Mouse (Mus musculus): ENCODE measurements around the gene Ccdc6.
A peak's percentile ranks its signal among the peaks of the same experiment; 100 is the strongest.
"Not testable (repeated sequence)": the region's sequence is repeated elsewhere in the genome, so short reads cannot be mapped to it uniquely, and the experiment has no call there.

Ccdc6 gene

GRCm38 (mm10) chr10:70174494-70175190, 77.7 kb downstream of the Ccdc6 start:
- no peak for DNase-seq

DNA sequence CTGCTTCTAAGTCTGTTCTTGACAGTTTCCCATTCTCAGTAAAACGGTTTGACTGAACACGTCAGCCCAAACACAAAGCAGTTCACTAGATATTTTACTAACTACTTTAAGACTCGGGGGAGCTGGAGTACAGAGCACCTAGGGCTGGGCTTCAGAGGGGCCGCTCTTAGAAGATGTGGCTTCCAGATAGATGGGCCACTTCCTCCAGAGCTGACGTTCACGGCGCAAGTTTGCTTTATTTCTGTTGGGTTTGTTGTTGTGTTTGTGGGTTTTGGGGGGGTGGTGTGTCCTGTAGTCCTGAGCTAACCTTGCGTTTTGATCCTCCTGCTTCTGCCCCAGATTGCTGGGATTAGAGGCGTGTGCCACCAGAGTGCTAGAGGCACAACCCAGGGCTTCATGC, 83.8 kb downstream of the Ccdc6 start:
- DNase-seq, result no peak

DNA sequence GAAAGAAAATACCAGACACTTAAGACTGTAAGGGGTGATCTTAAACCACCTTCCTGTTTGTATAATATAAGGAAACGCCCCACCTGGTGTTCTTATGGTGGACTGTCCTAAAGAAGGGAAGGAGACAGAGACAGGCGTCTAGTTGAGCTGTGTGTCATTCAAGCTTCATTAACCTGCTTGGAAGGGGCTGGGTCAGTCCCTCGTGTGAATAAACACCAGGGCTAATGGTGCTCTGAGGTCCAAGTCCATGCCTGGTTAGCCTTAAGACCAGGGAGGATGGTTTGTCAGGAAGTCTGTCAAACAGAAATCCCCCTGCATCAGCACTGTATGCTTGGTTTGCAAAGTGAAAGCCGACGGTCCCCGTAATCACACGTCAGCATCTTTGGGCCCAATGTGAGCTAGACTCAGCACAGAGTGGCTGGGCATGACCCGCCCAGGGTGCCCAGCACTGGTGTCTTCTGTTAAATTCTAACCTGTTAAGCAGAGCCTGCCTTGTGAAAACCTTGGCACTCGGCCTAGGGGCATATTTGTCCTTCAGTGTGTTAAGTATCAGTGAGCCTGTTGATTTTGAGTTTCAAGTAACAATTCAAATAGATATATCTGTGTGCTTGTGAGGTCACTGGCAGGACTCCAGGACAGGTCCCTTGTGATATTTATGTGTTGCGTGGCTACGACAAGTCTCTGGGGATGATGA, 84.5 kb downstream of the Ccdc6 start:
- no peak for DNase-seq

DNA sequence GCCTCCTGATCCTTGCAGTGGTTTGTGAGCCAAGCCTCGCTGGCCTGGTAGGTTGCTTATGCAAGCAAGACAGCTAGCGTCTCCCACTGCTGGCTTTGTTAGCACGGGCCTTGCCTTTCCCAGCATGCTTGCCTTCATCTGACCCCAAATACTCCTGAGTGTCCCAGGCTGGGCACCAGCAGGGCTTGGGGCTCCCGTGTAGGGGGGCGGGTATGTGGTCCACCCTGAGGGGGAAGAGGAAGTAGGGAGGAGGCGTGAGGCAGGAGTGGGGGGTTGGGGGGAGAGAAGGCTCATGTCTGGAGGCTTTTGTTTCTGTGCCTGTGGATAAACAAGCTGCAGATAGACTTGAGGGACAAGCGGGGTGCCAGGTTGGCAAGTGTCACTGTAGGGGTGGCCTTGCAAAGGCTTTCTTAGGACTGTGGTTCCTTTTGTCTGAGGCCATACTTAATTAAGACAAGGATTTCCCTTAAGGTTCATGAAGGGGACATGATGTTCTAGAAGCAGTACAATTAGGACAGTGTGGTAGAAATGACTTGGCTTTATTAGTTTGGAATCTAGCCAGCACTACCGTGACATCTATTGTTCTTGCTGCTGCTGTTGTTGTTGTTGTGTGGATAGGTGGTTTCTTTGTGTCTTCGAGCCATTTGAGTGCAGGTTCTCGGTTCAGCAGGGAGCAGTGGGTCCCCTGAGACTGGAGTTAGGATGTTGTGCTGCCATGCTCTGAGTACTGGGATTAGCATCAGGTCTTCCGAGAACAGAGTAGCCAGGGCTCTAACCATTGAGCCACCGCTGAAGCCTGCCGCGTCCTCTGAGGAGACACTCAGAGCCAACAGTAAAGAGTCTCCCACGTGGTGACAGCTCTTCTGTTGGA, 86.5 kb downstream of the Ccdc6 start:
- DNase-seq, result no peak

DNA sequence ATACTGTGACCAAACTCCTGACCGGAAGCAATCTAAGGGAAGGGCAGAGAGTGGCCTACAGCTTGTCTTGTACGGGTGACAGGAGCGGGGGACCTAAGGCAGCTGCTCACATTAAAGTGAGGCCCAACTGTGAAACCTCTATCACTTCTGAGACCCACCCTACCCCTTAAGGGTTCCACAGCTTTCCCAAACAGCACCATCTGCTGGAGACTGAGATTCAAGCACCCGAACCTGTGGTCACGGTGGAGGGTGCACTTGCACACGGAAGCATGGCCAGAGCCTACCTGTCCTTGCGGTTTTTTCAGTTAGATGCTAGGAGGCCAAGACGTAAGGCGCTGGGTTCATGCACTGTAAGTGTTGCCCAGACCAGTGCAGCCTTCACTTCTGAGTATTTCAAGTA, 89.2 kb downstream of the Ccdc6 start:
- DNase-seq, result no peak

DNA sequence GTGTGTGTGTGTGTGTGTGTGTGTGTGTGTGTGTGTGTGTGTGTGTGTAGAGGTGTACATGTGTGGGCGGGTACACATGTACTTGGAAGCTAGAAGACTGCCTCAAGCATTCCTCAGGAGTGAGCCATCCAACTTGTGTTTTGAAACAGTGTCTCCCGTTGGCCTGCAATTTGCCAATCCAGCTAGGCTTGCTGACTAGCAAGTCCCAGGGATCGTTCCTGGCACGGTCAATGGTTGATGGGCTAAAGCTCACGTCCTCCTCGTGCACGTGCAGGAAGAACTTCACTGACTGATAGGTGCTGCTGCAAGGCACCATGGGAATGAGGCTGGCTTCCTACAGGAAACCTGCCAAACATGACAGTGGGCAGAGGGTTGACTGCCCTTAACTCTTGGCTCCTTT, 89.7 kb downstream of the Ccdc6 start:
- DNase-seq, result no peak

GRCm38 (mm10) chr10:70189864-70190263, 92.9 kb downstream of the Ccdc6 start:
- no peak for DNase-seq

DNA sequence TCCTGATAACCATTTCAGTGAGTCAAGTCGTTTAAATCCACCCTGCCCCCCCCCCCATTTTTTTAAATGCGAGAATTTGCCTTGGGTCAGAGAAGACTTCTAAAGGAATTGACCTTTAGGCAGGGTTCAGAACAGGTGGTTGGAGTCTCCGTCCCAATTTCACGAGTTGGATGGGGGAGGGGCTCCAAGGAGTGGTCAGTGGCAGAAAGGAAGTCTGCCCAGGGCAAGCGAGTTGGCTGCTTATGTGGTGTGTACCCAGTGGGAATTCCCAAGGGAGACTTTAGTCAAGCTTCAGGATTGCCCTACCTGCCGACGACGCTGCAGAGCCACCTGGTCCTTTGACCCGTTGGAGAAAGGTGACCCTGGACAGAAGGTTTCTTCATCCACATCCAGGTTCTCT, 97.4 kb downstream of the Ccdc6 start:
- DNase-seq, result no peak

DNA sequence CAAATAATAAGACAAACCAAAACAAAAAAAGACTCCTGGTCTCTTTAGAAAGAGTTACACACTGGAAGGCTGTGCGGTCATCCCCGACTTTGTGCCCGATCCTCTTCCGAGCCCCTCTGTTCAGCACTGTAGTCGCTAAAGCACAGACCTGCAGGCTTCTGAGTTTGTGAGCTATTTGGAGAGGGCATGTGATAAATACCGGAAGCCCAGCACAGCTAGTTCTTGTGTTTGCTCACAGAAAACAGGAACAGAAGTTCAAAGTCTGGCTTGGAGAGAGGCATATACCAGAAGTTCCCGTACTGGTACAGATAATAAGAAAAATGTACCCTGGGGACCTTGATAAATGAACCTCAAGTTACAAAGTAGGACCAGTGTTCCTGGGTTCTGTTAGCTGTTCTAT, 98.4 kb downstream of the Ccdc6 start:
- DNase-seq, result no peak

DNA sequence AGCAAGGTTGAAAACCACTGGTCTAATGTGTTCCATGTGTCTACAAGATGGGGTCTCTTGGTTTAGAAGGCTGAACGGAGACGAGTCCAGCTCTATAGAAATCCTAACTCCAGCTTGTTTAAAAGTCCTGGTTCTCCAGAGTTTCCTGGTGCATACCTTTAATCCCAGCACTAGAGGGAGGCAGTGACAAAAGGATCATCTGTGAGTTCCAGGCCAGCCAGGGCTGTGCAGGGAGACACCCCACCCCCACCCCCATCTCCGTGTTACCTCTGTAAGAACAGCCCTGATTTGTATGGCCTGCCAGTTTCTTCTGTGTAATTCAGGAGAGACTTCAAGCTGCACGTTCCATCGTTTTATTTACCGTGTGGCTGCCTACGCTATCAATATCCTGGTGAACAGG, 98.9 kb downstream of the Ccdc6 start:
- DNase-seq, result peak; percentile 36

DNA sequence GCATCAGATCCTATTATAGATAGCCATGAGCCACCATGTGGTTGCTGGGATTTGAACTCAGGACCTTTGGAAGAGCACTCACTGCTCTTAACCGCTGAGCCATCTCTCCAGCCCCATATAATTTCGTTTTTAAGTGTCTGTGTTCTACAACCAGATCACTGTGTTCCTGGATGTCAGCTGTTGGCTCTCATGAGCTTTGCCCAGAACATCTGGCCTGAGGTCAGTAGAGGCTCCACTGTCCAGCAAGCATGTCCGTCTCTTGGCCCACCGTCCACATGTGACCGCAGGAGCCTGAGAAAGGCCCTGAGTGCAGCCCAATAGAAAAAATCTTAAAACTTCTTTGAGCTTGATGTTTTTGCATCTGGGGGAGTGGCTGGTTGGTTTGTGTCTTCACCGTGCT, 99.7 kb downstream of the Ccdc6 start:
- no peak for DNase-seq

- no peak for DNase-seq
These were observed 100.7 kb downstream of the Ccdc6 start for GRCm38 (mm10) chr10:70197601-70198000.

- no peak for DNase-seq
These were observed 101.1 kb downstream of the Ccdc6 start for GRCm38 (mm10) chr10:70198012-70198411.

DNA sequence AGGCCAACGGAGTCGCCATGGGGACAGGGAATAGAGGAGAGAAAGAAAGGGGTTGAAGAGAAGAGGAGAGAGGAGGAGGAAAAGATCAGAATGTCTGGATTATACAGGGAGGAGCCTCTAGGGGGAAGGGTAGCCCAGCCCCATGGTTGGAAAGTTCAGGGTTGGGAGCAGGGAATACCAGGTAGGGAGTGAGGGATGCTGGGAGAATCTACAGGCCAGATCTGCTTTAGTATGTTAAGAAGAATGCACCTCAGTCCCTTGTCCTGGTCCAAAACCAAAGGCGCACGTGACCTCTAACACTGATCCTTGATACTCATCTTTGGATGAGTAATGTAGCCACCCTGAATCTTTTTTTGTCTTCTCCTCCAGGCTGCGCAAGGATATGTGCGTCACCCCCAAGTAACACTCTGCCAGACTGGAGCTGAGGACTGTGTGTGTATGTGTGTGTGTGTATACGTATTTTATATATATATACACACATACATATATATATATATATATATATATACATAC, 102.1 kb downstream of the Ccdc6 start:
- DNase-seq, result no peak

DNA sequence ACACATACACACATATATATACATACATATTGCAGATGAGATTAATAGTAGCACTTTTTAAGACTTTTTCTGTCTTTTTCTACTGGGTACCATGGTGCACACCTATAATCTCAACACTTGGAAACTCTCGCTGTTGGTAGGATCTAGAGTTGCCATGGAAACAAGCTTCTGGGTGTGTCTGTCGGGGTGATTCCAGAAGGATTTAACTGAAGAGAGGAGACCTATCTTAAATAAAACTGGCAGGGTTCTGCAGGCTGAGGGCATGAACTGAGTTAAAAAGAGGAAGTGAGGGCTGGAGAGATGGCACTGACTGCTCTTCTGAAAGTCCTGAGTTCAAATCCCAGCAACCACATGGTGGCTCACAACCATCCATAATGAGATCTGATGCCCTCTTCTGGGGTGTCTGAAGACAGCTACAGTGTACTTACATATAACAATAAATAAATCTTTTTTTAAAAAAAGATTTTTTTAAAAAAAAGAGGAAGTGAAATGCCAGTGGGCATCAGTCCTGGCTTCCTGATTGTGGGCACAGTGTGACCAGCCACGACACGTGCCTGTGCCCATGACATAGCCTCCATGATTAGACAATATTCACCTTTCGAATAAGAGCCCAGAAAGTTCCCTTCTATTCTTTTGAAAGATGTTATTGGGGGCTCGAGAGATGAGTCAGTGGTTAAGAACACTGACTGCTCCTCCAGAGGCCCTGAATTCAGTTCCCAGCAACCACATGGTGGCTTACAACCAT, 102.7 kb downstream of the Ccdc6 start:
- no peak for DNase-seq

GRCm38 (mm10) chr10:70200889-70201500, 104.1 kb downstream of the Ccdc6 start:
- no peak for DNase-seq

DNA sequence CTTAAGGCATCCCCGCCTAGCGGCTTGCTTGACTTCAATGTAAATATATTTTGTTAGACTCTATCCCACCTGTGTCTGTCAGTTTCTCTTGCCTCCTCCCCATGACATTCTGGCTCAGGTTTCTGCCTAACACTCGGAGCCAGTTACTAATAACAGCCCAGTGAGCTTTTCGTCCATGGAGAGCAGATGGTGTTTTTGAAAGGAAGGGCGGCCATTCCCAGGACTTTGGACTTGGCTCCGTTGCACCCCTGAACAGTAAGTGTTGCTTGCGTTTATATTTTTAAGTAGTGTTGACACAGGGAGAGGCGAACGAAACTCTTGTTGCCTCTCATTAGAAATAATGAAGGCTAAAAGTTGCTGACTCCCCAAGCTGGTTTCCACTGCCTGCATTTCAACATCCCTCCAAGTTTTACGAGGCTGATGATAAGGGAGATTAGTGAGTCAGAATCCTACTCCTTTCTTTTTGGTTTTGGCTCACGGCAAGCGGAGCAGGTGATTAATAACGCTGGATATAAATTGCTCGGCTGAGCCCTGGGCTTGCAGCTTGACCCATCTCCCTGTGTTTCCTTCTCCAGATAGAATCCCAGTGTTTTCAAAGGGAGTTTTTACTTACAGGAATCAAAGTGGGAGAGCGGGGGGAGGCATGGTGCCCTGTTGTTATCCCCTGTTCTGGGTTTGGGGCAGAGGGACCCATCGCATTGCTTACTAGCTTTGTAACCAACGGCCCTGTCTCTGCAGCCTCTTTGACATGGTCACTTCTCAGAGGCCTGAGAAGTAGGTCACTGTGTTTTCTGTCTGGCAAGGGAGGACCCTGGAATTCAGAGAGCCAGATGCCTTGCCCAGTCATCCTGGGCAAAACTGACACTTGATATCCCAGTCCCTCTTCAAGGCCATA, 107.8 kb downstream of the Ccdc6 start, which contains the start of gene Mrln:
Gene Mrln, plus strand, starts transcription at position 160 of the 895 bp plus-strand sequence.
- DNase-seq, result peak; percentile 89

GRCm38 (mm10) chr10:70211281-70211680, 114.4 kb downstream of the Ccdc6 start:
- DNase-seq, result no peak

- DNase-seq, result no peak
These were observed 124.0 kb downstream of the Ccdc6 start for GRCm38 (mm10) chr10:70220971-70221370.

GRCm38 (mm10) chr10:70222231-70222630, 125.3 kb downstream of the Ccdc6 start:
- DNase-seq, result not testable (repeated sequence)

- DNase-seq, result no peak
These were observed 127.7 kb downstream of the Ccdc6 start for GRCm38 (mm10) chr10:70224571-70224970.
